Mouse (Mus musculus) kidney, adult 2 months (tissue): ENCODE results near the gene Fras1.

ENCODE experiments used
- CTCF ChIP-seq: fragments of 200-500 bp; conservative IDR thresholded peaks from 2 replicates; pipeline ENCODE4 v1.5.1; 2011; ENCODE audit warnings: low read depth, mild to moderate bottlenecking, control low read depth, low read length, moderate library complexity, mixed read lengths; ENCODE audit not compliant: insufficient read depth, insufficient read length
- POLR2A ChIP-seq: fragments of 200-500 bp; IDR thresholded peaks from one replicate; pipeline ENCODE4 v1.6.1; 2011; ENCODE audit warnings: low read depth, low read length, control low read depth

DNA sequence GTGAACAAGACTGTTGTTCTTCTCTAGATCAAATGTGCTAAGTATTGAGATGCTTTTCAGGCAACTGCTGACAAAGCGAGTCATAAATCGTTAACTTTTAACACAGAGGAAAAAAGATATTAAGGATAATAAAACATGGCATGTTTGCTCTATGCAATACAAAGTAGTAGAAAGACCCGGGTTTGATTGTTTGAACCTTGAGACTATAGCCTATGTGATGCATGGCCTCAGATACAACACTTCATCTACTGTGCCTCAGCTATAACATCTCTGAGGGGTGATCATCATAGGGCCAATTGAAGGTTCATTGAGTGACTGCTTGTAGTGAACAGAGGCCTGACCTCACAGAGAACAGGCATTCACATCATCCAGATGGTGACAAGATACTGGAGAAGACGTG, 17.3 kb downstream of the Fras1 start:
- TF ChIP-seq CTCF = no peak
- no peak for TF ChIP-seq POLR2A
